Mouse (Mus musculus) lung, adult 2 months (tissue): ENCODE measurements around the gene Fbxo39.

Source experiments
- CTCF ChIP-seq: fragments of 200-500 bp; IDR thresholded peaks from 2 replicates; pipeline ENCODE4 v1.5.1; 2011; ENCODE audit warnings: mild to moderate bottlenecking, low read length, control low read depth; ENCODE audit not compliant: insufficient read depth
- POLR2A ChIP-seq: fragments of 200-500 bp; IDR thresholded peaks from 2 replicates; pipeline ENCODE4 v1.6.1; 2011; ENCODE audit warnings: low read depth, mild to moderate bottlenecking, control low read depth, low read length, borderline replicate concordance; ENCODE audit errors: extremely low read depth

GRCm38 (mm10) chr11:72281852-72282400 is 32.3 kb upstream of the Fbxo39 start:
- TF ChIP-seq POLR2A = no peak
- TF ChIP-seq CTCF = no peak
